Mouse (Mus musculus) T-helper 1 cell (primary cell): ENCODE results near the gene Gm2035.
"Not testable (repeated sequence)": the region's sequence is repeated elsewhere in the genome, so short reads cannot be mapped to it uniquely, and the experiment has no call there.

Experiments used
- in situ Hi-C: fragments of 300-600 bp; cut with MboI, MseI; formaldehyde crosslinking; loops from one replicate; pipeline ENCODE4 v1.15.1; 2025; ENCODE audit warnings: high pct_unique_total_duplicates

The Gm2035 gene

GRCm38 (mm10) chr12:87919721-87920120 lies at the start of gene Gm2035:
Gm2035 (minus strand) TSS chr12:87919857.
- in situ Hi-C loops = loop anchor here (10.0 kb wide), 1 partner anchor 235 kb away; no protein-coding TSS in a partner anchor

- in situ Hi-C loops = not testable (repeated sequence)
These were observed 34.1 kb upstream of the Gm2035 start, which contains the start of gene Gm2042 for GRCm38 (mm10) chr12:87953780-87954179. Gm2042 (plus strand) TSS chr12:87954080.

GRCm38 (mm10) chr12:87895070-87895469 lies 24.6 kb downstream of the Gm2035 start, which contains the start of gene Gm2022:
Gm2022 (plus strand) TSS chr12:87895370.
- in situ Hi-C loops = loop anchor here (10.0 to 25.0 kb wide), 2 partner anchors 108 to 270 kb away; partner anchors contain the start of genes Gm21319 and Gm21936

GRCm38 (mm10) chr12:87873772-87874171 lies 45.9 kb downstream of the Gm2035 start, which contains the start of gene Gm2016:
Gm2016 (plus strand) TSS chr12:87874072.
- in situ Hi-C loops = not testable (repeated sequence)
